ENCODE assay signal across 21 mouse cellular contexts in genomic region chr9:106241541-106242164, GRCm38 (mm10). TPM values are rescaled to one million over a fixed set of nuclear protein-coding genes. Genes with fewer than 3 reads are reported as not detected.
A peak's percentile ranks its signal among the peaks of the same experiment; 100 is the strongest.
DNase-seq lines count a peak whose midpoint lies in the region; ATAC-seq and TF ChIP-seq lines count a peak whose summit lies in the region.
"Had no signal": no experiment of that assay in that cellular context is flagged by ENCODE, and none has a peak within 500 bp of the region (broad histone marks: within the 10 kb centered on the region; RNA-seq: fewer than 3 reads in every experiment).

No protein-coding gene starts in this region.

- H3K79me2 ChIP-seq in heart, adult 2 months (replicated peaks; ENCODE audit: control insufficient read depth, insufficient read depth, low read length): no peaks in the 10 kb centered on the region
- H3K79me2 ChIP-seq in MEL (ENCODE audit: control insufficient read depth, insufficient read depth, low read length, poor library complexity): no peaks in the 10 kb centered on the region

- no peak overlapping the region for H3K4me3 ChIP-seq in heart, adult 2 months
- no peak overlapping the region for H3K4me3 ChIP-seq in liver, embryonic 14.5 days (ENCODE audit: insufficient read depth in 1 of 2, low read depth in 2 of 2, low read length in 2 of 2)
- no peak overlapping the region for H3K4me3 ChIP-seq in liver, embryonic 12.5 days
- no peak overlapping the region for H3K4me3 ChIP-seq in MEL (ENCODE audit: control insufficient read depth in 1 of 2, insufficient read depth in 1 of 2, low read depth in 2 of 2, low read length in 2 of 2)
- H3K4me3 ChIP-seq: heart, embryonic 10.5 days; limb, embryonic 13.5 days; neural tube, embryonic 13.5 days had no signal

- H3K27me3 ChIP-seq in heart, adult 2 months (ENCODE audit: control insufficient read depth, insufficient read depth, low read length): no peaks in the 10 kb centered on the region
- H3K27me3 ChIP-seq in liver, embryonic 14.5 days (ENCODE audit: control insufficient read depth, insufficient read depth, low read length): no peaks in the 10 kb centered on the region
- no peaks in the 10 kb centered on the region for H3K27me3 ChIP-seq in liver, embryonic 12.5 days (replicated peaks)
- H3K27me3 ChIP-seq in MEL (ENCODE audit: control insufficient read depth in 1 of 2, insufficient read depth in 2 of 2, low read length in 2 of 2): no peaks in the 10 kb centered on the region
- H3K27me3 ChIP-seq: limb, embryonic 13.5 days; neural tube, embryonic 13.5 days had no signal

- no peak for TF ChIP-seq EP300 in heart, adult 2 months (IDR thresholded peaks at IDR 0.05; ENCODE audit: insufficient read depth, low read depth, low read length)
- TF ChIP-seq EP300 in liver, embryonic 14.5 days (IDR thresholded peaks at IDR 0.05; ENCODE audit: low read depth): no peak
- no peak for TF ChIP-seq EP300 in MEL (IDR thresholded peaks at IDR 0.05; ENCODE audit: low read depth in 1 of 2, low read length in 2 of 2)

- peak; percentile 18; the same call in 1 of the 2 replicates for TF ChIP-seq CTCF in heart, adult 2 months (IDR thresholded peaks at IDR 0.05)
- peak; percentile 25; the same call in 1 of the 2 replicates for TF ChIP-seq CTCF in liver, embryonic 14.5 days (IDR thresholded peaks at IDR 0.05; ENCODE audit: low read depth)
- peak; percentile 28 to 42 (median 40); a peak in 5 of 6 replicates for TF ChIP-seq CTCF in MEL (IDR thresholded peaks at IDR 0.05 in 2 of 3, conservative IDR thresholded peaks at IDR 0.05 in 1 of 3; ENCODE audit: control insufficient read depth in 1 of 3, insufficient read depth in 1 of 3, low read depth in 2 of 3, low read length in 3 of 3, poor library complexity in 1 of 3, severe bottlenecking in 1 of 3)

- no peaks in the 10 kb centered on the region for H3K36me3 ChIP-seq in heart, adult 2 months (ENCODE audit: control insufficient read depth, insufficient read depth, low read length)
- H3K36me3 ChIP-seq in liver, embryonic 14.5 days (replicated peaks; ENCODE audit: control insufficient read depth, insufficient read depth, low read depth): peaks cover 6% of the 10 kb centered on the region
- H3K36me3 ChIP-seq in liver, embryonic 12.5 days: peaks cover 74% of the 10 kb centered on the region
- H3K36me3 ChIP-seq in MEL (ENCODE audit: control insufficient read depth in 1 of 2, insufficient read depth in 2 of 2, low read length in 2 of 2): peaks cover 0 to 7% of the 10 kb centered on the region in 2 experiments; a peak in 1 of 4 replicates

- no peaks in the 10 kb centered on the region for H3K9me3 ChIP-seq in liver, embryonic 14.5 days (ENCODE audit: control insufficient read depth, low read length)
- H3K9me3 ChIP-seq in liver, embryonic 12.5 days (replicated peaks): no peaks in the 10 kb centered on the region
- H3K9me3 ChIP-seq in MEL (replicated peaks; ENCODE audit: insufficient read depth, low read length): no peaks in the 10 kb centered on the region
- H3K9me3 ChIP-seq: G1E; heart, embryonic 10.5 days; limb, embryonic 13.5 days; neural tube, embryonic 13.5 days had no signal

- 84% methylated on average over 10 of the region's 10 CpGs for WGBS in heart, adult 2 months
- 78% methylated on average over 10 of the region's 10 CpGs for WGBS in liver, embryonic 14.5 days (ENCODE audit: insufficient replicate concordance)
- WGBS in liver, embryonic 12.5 days (ENCODE audit: insufficient replicate concordance): 75% methylated on average over 10 of the region's 10 CpGs

- no peak overlapping the region for H3K4me2 ChIP-seq in liver, embryonic 14.5 days (ENCODE audit: low read depth)
- no peak overlapping the region for H3K4me2 ChIP-seq in liver, embryonic 12.5 days
- H3K4me2 ChIP-seq: limb, embryonic 13.5 days; neural tube, embryonic 13.5 days had no signal

- intact Hi-C loops in heart, adult 2 months (cut with DNase I): no loop called here
- intact Hi-C loops in heart, postnatal 36 days (cut with DNase I): no loop called here

- H3K27ac ChIP-seq in heart, adult 2 months: no peak overlapping the region
- H3K27ac ChIP-seq in liver, embryonic 14.5 days: no peak overlapping the region
- no peak overlapping the region for H3K27ac ChIP-seq in liver, embryonic 12.5 days
- no peak overlapping the region for H3K27ac ChIP-seq in MEL (ENCODE audit: control insufficient read depth, low read depth, low read length)
- H3K27ac ChIP-seq: heart, embryonic 10.5 days; limb, embryonic 13.5 days had no signal

- TF ChIP-seq RAD21 in MEL (IDR thresholded peaks at IDR 0.05; ENCODE audit: low read depth, low read length): no peak

- no peak overlapping the region for H3K9ac ChIP-seq in heart, adult 2 months (ENCODE audit: low read depth, low read length)
- H3K9ac ChIP-seq in liver, embryonic 14.5 days (replicated peaks): no peak overlapping the region
- no peak overlapping the region for H3K9ac ChIP-seq in liver, embryonic 12.5 days
- H3K9ac ChIP-seq in MEL (ENCODE audit: control insufficient read depth, low read depth, low read length, poor library complexity, severe bottlenecking): no peak overlapping the region
- H3K9ac ChIP-seq: forebrain, postnatal 0 days; limb, embryonic 13.5 days; neural tube, embryonic 13.5 days had no signal

- H3K4me1 ChIP-seq in heart, adult 2 months (ENCODE audit: control insufficient read depth, insufficient read depth, low read length): peaks cover 1% of the 10 kb centered on the region
- peaks cover 2 to 3% of the 10 kb centered on the region in 2 experiments; a peak in 3 of 4 replicates for H3K4me1 ChIP-seq in liver, embryonic 14.5 days (replicated peaks; ENCODE audit: control insufficient read depth in 2 of 2, insufficient read depth in 2 of 2, low read length in 1 of 2)
- H3K4me1 ChIP-seq in liver, embryonic 12.5 days: peaks cover 14% of the 10 kb centered on the region
- H3K4me1 ChIP-seq in MEL (ENCODE audit: control insufficient read depth in 1 of 2, insufficient read depth in 2 of 2, low read length in 2 of 2): peaks cover 0 to 2% of the 10 kb centered on the region in 2 experiments; a peak in 1 of 4 replicates

- no peak for DNase-seq in heart, adult 2 months
- no peak for DNase-seq in heart, postnatal 36 days
- no peak for DNase-seq in liver, embryonic 14.5 days (ENCODE audit: low read depth in 3 of 3, low spot score in 3 of 3)
- peak; percentile 33 for DNase-seq in MEL (ENCODE audit: low read depth, low spot score)
- peak; percentile 80 to 86 for DNase-seq in kidney, postnatal 36 days
- no peak for DNase-seq in frontal cortex, adult 2 months (ENCODE audit: extremely low spot score in 1 of 2, low spot score in 1 of 2)
- DNase-seq in cerebellum, adult 11 months: no peak
- DNase-seq: adrenal gland, postnatal 36 days; forebrain, postnatal 0 days; gastrocnemius, postnatal 25 days; heart, postnatal 14 days; right cerebral cortex, postnatal 4 days had no signal

- TF ChIP-seq POLR2A in heart, adult 2 months (IDR thresholded peaks at IDR 0.05; ENCODE audit: insufficient read depth, low read depth, low read length): no peak
- no peak for TF ChIP-seq POLR2A in MEL (IDR thresholded peaks at IDR 0.05; ENCODE audit: control insufficient read depth in 1 of 2, insufficient read depth in 1 of 2, low read depth in 1 of 2, low read length in 2 of 2, poor library complexity in 1 of 2)

- ATAC-seq in liver, embryonic 14.5 days (ENCODE audit: insufficient read depth): no peak
- ATAC-seq in liver, embryonic 12.5 days: no peak
- ATAC-seq: forebrain, postnatal 0 days; hindbrain, embryonic 16.5 days had no signal

RNA-seq across cellular contexts. Expression of gene Alas1, which starts 6.8 kb away (rescaled TPM):
- total RNA-seq in heart, adult 2 months (2021): 100 to 1,000 TPM; 438 to 443 TPM
- 382 and 470 TPM in 2 replicates for polyA plus RNA-seq in heart, adult 2 months (2012; rRNA removed)
- total RNA-seq in heart, postnatal 36 days (2021): 100 to 1,000 TPM; 298 to 524 TPM
- polyA plus RNA-seq in liver, embryonic 14.5 days (2012; rRNA removed): 29.2 and 29.8 TPM in 2 replicates
- polyA plus RNA-seq in liver, embryonic 14.5 days (2014; fragmentation: Nextera tagmentation; extraction: Ambion mirVana): 36.9 and 43.6 TPM in 2 replicates
- polyA plus RNA-seq in liver, embryonic 12.5 days (2016; fragmentation: Nextera tagmentation; extraction: Ambion mirVana): 37.6 and 41.1 TPM in 2 replicates
- total RNA-seq in MEL (2012; rRNA removed): 14.4 and 19.8 TPM in 2 replicates
- polyA plus RNA-seq in MEL (2012; ENCODE audit: insufficient read depth in 1 of 2, insufficient read length in 2 of 2, low read depth in 1 of 2, low replicate concordance in 2 of 2, missing spikeins in 1 of 2): 10 to 100 TPM in 1 of 2 experiments, not detected in 1; 15.3 TPM
- polyA plus RNA-seq in frontal cortex, adult 2 months (2012; rRNA removed): 122 and 129 TPM in 2 replicates

RNA-seq across cellular contexts. Expression of gene Tlr9, which starts 19.3 kb away (rescaled TPM):
- total RNA-seq in heart, adult 2 months (2021): under 1 TPM; 0.39 to 0.47 TPM
- 1.1 and 1.9 TPM in 2 replicates for polyA plus RNA-seq in heart, adult 2 months (2012; rRNA removed)
- 1 to 10 TPM in 1 of 2 experiments, under 1 TPM in 1; 0.47 to 1.1 TPM for total RNA-seq in heart, postnatal 36 days (2021)
- 0.29 and 0.45 TPM in 2 replicates for polyA plus RNA-seq in liver, embryonic 14.5 days (2012; rRNA removed)
- 0.06 and 0.08 TPM in 2 replicates for polyA plus RNA-seq in liver, embryonic 14.5 days (2014; fragmentation: Nextera tagmentation; extraction: Ambion mirVana)
- 0.06 TPM in 1 of 2 replicates, not detected in the other for polyA plus RNA-seq in liver, embryonic 12.5 days (2016; fragmentation: Nextera tagmentation; extraction: Ambion mirVana)
- total RNA-seq in MEL (2012; rRNA removed): not detected in 2 replicates
- not detected for polyA plus RNA-seq in MEL (2012; ENCODE audit: insufficient read depth in 1 of 2, insufficient read length in 2 of 2, low read depth in 1 of 2, low replicate concordance in 2 of 2, missing spikeins in 1 of 2)
- polyA plus RNA-seq in frontal cortex, adult 2 months (2012; rRNA removed): 0.67 and 1.2 TPM in 2 replicates
- total RNA-seq: megakaryocyte-erythroid progenitor cell, adult 5-6 weeks had no signal
- polyA plus RNA-seq: embryonic facial prominence, embryonic 11.5 days; G1E; heart, embryonic 10.5 days; lung, embryonic 16.5 days; neural tube, embryonic 13.5 days had no signal

RNA-seq across cellular contexts. Expression of gene Twf2, which starts 38.7 kb away (rescaled TPM):
- total RNA-seq in heart, adult 2 months (2021): 100 to 1,000 TPM; 182 to 219 TPM
- polyA plus RNA-seq in heart, adult 2 months (2012; rRNA removed): 251 and 268 TPM in 2 replicates
- total RNA-seq in heart, postnatal 36 days (2021): 100 to 1,000 TPM; 266 to 269 TPM
- polyA plus RNA-seq in liver, embryonic 14.5 days (2012; rRNA removed): 14.3 and 14.9 TPM in 2 replicates
- polyA plus RNA-seq in liver, embryonic 14.5 days (2014; fragmentation: Nextera tagmentation; extraction: Ambion mirVana): 18.7 and 19.7 TPM in 2 replicates
- 34.7 and 35.9 TPM in 2 replicates for polyA plus RNA-seq in liver, embryonic 12.5 days (2016; fragmentation: Nextera tagmentation; extraction: Ambion mirVana)
- total RNA-seq in MEL (2012; rRNA removed): 63.9 and 66.8 TPM in 2 replicates
- 100 to 1,000 TPM in 1 of 2 experiments, not detected in 1; 101 TPM for polyA plus RNA-seq in MEL (2012; ENCODE audit: insufficient read depth in 1 of 2, insufficient read length in 2 of 2, low read depth in 1 of 2, low replicate concordance in 2 of 2, missing spikeins in 1 of 2)
- 65.8 and 66.8 TPM in 2 replicates for polyA plus RNA-seq in frontal cortex, adult 2 months (2012; rRNA removed)

RNA-seq across cellular contexts. Expression of gene Poc1a, which starts 39.2 kb away (rescaled TPM):
- total RNA-seq in heart, adult 2 months (2021): 1 to 10 TPM; 3.2 to 4.0 TPM
- 5.9 and 6.2 TPM in 2 replicates for polyA plus RNA-seq in heart, adult 2 months (2012; rRNA removed)
- 1 to 10 TPM; 4.1 TPM for total RNA-seq in heart, postnatal 36 days (2021)
- 17.8 and 18.5 TPM in 2 replicates for polyA plus RNA-seq in liver, embryonic 14.5 days (2012; rRNA removed)
- 21.4 and 23.7 TPM in 2 replicates for polyA plus RNA-seq in liver, embryonic 14.5 days (2014; fragmentation: Nextera tagmentation; extraction: Ambion mirVana)
- polyA plus RNA-seq in liver, embryonic 12.5 days (2016; fragmentation: Nextera tagmentation; extraction: Ambion mirVana): 28.8 and 29.0 TPM in 2 replicates
- total RNA-seq in MEL (2012; rRNA removed): 33.8 and 37.6 TPM in 2 replicates
- 10 to 100 TPM in 1 of 2 experiments, not detected in 1; 41.3 TPM for polyA plus RNA-seq in MEL (2012; ENCODE audit: insufficient read depth in 1 of 2, insufficient read length in 2 of 2, low read depth in 1 of 2, low replicate concordance in 2 of 2, missing spikeins in 1 of 2)
- polyA plus RNA-seq in frontal cortex, adult 2 months (2012; rRNA removed): 24.2 and 25.6 TPM in 2 replicates

RNA-seq across cellular contexts. Expression of gene Ppm1m, which starts 42.1 kb away (rescaled TPM):
- 10 to 100 TPM; 10.8 to 12.1 TPM for total RNA-seq in heart, adult 2 months (2021)
- 17.4 and 18.9 TPM in 2 replicates for polyA plus RNA-seq in heart, adult 2 months (2012; rRNA removed)
- 10 to 100 TPM; 12.2 to 13.8 TPM for total RNA-seq in heart, postnatal 36 days (2021)
- polyA plus RNA-seq in liver, embryonic 14.5 days (2012; rRNA removed): 7.2 and 10.0 TPM in 2 replicates
- 5.4 and 5.9 TPM in 2 replicates for polyA plus RNA-seq in liver, embryonic 14.5 days (2014; fragmentation: Nextera tagmentation; extraction: Ambion mirVana)
- 17.0 and 17.8 TPM in 2 replicates for polyA plus RNA-seq in liver, embryonic 12.5 days (2016; fragmentation: Nextera tagmentation; extraction: Ambion mirVana)
- 29.4 and 34.2 TPM in 2 replicates for total RNA-seq in MEL (2012; rRNA removed)
- polyA plus RNA-seq in MEL (2012; ENCODE audit: insufficient read depth in 1 of 2, insufficient read length in 2 of 2, low read depth in 1 of 2, low replicate concordance in 2 of 2, missing spikeins in 1 of 2): 10 to 100 TPM in 1 of 2 experiments, not detected in 1; 47.2 TPM
- 32.0 and 35.1 TPM in 2 replicates for polyA plus RNA-seq in frontal cortex, adult 2 months (2012; rRNA removed)

Comparison
In these comparisons a context has a peak if more than half of its experiments do, and no peak if none do; other contexts are left out.
1. DNase-seq: peak in MEL (single experiment) and kidney, postnatal 36 days (2 of 2); none in heart, adult 2 months (0 of 2), heart, postnatal 36 days (0 of 2), liver, embryonic 14.5 days (0 of 3), frontal cortex, adult 2 months (0 of 2) and cerebellum, adult 11 months (single experiment).
2. Peak in every context shown above with its lines, with median percentiles within 50 percentile points of each other: CTCF ChIP-seq.